Mouse (Mus musculus): ENCODE measurements at regions not wholly inside any gene's neighbourhood (a gene's known extent, or its start where the extent isn't known, plus 50 kb on each side); places are given as distances from the start of the nearest gene placed in this dataset.

DNA sequence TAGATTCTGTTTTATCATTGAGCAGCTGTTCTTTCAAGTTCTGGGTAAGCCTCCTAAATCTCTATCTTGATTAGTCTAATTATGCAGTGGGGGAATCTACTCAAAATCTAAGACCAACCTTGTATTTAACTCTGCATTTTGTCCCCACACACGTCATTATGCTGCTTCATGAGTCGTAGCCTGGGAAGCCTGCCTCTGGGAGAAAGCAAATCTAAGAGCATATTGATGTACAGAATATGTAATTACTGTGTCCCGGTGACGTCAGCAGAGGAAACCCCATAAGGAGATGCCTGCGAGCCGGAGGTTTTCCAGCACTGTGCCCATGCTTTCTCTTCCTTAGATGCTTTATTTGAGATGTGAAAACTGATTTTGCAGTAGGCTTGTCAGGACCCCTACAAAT, 161.7 kb downstream of the Rps29 start:
- TF ChIP-seq MAFK (IDR thresholded peaks at IDR 0.05; ENCODE audit: insufficient read depth, low read depth, low read length) (no peak), CHD2 (IDR thresholded peaks at IDR 0.05; ENCODE audit: low read depth, low read length) (no peak), ZC3H11A (IDR thresholded peaks at IDR 0.05; ENCODE audit: borderline replicate concordance, low read depth, low read length) (no peak), ZNF384 (IDR thresholded peaks at IDR 0.05; ENCODE audit: low read depth, low read length) (no peak)
